Mouse (Mus musculus) layer of hippocampus, adult 2 months (tissue): ENCODE results near the gene Slc39a9. TPM values are rescaled to one million over a fixed set of nuclear protein-coding genes. Genes with fewer than 3 reads are reported as not detected.

ENCODE experiments used
- DNase-seq, 2 experiments: peaks; one replicate each; pipeline ENCODE4 v3.0.0; 2022; ENCODE audit warnings: low spot score in 2 of 2
- H3K27ac ChIP-seq: fragments of 200-600 bp; 2 replicates; pipeline ENCODE4 v1.8.1; 2022
- H3K4me3 ChIP-seq: fragments of 200-600 bp; 2 replicates; pipeline ENCODE4 v1.8.1; 2022; ENCODE audit warnings: mild to moderate bottlenecking
- CTCF ChIP-seq: fragments of 200-600 bp; conservative IDR thresholded peaks from 2 replicates; pipeline ENCODE4 v1.8.1; 2022; ENCODE audit warnings: antibody characterized with exemption, mild to moderate bottlenecking, moderate library complexity
- total RNA-seq, 2 experiments: library from RNA; stranded (reverse); gene quantifications; 2 replicates each; pipeline ENCODE4 v1.2.3; 2021

Slc39a9 gene
- total RNA-seq, 2 experiments from 2014 or later, result 37.8 to 37.9 TPM

DNA sequence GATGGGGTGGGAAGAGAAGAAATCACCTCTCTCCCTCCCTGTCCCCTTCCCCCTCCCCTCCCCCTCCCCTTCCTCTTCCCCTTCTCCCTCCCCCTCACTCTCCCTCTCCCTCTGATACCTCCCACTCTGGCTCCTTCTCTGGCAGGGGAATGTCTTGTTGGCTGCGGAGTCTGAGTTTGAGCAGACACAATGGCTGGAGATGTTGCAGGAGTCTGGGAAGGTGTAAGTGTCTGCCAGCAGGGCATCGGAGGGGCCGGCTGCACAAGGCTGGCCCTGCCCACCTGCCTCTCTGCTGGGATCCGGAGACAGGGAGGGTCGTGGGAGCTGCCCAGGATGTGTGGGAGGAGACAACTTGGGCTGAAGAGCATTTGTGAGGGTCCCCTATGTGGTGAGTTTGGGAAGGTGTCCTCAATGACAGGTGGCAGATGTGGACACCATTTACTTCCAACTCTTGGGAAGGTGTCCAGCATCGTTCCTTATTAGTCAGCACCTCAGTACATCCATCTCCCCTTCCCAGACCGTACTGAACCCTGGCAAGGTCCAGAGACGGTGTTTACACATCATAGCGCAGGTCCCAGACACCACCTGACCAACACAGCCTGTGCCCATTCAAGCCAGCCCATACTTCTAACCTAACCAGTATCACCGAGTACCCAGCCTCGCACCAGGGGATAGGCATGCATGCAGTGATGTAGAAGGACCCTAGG, 62.7 kb downstream of the Slc39a9 start:
- H3K27ac ChIP-seq, result peak overlapping the region; percentile 83
- no peak for TF ChIP-seq CTCF
- no peak overlapping the region for H3K4me3 ChIP-seq
- DNase-seq, result no peak

DNA sequence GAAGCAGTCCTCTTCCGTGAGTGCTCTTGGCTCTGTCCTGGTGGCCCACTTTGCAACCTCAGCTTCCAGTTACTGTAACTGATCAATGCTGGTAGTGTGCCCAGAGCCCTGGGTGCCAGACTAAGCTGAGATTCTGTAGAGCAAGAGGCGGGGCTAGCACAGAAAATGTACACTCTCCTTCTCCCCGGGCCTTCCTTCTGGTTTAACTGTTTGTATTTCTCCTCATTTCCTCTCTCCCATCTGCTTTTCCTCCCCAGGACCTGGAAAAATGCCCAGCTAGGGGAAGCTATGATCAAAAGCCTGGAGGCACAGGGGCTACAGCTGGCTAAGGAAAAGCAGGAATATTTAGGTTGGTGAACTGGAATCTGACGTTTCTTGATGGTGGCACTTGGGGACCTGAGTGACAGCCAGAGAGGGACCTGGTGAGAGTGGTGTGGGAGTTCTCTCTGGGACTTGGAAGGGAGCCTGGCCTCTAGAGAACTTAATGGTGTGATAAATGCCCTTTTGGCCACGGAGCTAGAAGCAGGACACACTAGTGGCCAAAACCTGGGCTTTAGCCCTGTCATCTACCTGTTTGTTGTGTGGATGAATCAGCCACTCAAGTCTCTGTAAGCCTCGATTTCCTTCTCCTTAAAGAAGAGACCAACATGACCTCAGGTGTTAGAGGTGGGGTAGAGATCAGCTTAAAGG, 63.4 kb downstream of the Slc39a9 start:
- DNase-seq, result peak; percentile 24 to 26
- TF ChIP-seq CTCF, result no peak
- peak overlapping the region; percentile 83 for H3K27ac ChIP-seq
- H3K4me3 ChIP-seq, result no peak overlapping the region

DNA sequence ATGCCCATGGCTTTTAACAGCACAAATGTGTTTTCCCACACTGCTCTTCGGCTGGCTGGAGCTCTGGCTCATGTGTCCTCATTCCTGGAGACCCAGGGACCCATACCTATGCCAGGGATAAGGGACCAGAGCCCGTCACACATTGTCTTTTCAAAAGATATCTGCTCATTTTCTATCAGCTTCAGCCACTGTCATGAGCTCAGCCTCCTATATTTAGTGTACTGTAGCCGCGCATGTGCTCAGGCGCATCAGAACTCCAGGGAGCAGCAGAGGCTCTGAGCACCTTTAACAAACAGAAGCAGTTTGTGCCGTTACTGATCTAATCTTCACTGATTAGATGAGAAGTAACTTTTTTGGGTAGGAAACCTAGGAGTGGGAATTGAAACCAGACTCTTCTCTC, 72.2 kb downstream of the Slc39a9 start:
- Histone ChIP-seq H3K27ac (no peak overlapping the region), H3K4me3 (no peak overlapping the region)
- no peak for DNase-seq
- TF ChIP-seq CTCF, result no peak

DNA sequence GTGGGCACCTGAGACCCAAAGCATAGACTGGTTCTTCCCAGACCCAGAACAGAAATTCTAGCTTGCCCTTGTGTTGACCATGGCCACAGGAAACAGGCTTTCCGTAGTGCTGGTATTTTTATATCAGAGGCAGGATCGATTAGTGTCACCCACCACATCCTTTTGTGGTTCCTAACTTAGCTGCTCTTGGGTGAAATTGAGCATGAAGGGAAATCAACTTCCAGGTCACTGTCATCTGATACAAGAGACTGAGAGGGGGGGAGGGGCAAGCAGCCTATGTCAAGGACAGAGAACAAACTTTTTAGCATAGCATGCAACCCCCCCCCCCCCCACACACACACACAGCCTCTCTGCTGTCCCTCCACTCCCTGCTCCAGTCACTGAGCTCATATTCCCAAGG, 75.5 kb downstream of the Slc39a9 start:
- Histone ChIP-seq H3K4me3 (no peak overlapping the region), H3K27ac (no peak overlapping the region)
- no peak for TF ChIP-seq CTCF
- DNase-seq, result no peak

DNA sequence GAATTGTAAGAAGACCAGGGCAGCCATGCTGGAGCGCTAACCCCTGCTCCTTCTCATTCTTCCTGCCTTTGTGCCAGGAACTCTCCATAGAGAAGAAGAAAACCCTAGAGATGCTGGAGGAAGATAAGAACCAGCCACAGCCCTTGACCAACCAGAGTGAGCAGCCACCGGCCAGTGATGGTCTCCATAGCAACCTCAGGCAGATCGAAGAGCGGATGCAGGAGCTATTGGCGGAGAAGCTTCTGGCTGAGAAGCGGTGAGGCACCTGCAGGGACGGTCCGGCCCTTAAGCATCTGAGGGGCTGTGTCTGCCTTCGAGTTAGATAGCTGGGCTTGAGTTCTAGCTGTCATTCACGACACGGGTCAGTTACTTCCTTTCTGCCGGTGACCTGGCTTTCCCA, 76.8 kb downstream of the Slc39a9 start:
- no peak for TF ChIP-seq CTCF
- DNase-seq, result no peak
- Histone ChIP-seq H3K4me3 (no peak overlapping the region), H3K27ac (no peak overlapping the region)

- H3K27ac ChIP-seq, result no peak overlapping the region
- no peak overlapping the region for H3K4me3 ChIP-seq
- no peak for DNase-seq
- no peak for TF ChIP-seq CTCF
Measured at GRCm38 (mm10) chr12:80721458-80721857, 77.8 kb downstream of the Slc39a9 start.

GRCm38 (mm10) chr12:80724853-80725559, 81.3 kb downstream of the Slc39a9 start:
- DNase-seq, result peak; percentile 80 to 94
- TF ChIP-seq CTCF, result peak; percentile 96
- Histone ChIP-seq H3K27ac (no peak overlapping the region), H3K4me3 (no peak overlapping the region)

GRCm38 (mm10) chr12:80728207-80728606, 84.5 kb downstream of the Slc39a9 start:
- peak; percentile 13; the same call in 1 of the 2 replicates for TF ChIP-seq CTCF
- no peak for DNase-seq
- H3K4me3 ChIP-seq, result no peak overlapping the region
- no peak overlapping the region for H3K27ac ChIP-seq

DNA sequence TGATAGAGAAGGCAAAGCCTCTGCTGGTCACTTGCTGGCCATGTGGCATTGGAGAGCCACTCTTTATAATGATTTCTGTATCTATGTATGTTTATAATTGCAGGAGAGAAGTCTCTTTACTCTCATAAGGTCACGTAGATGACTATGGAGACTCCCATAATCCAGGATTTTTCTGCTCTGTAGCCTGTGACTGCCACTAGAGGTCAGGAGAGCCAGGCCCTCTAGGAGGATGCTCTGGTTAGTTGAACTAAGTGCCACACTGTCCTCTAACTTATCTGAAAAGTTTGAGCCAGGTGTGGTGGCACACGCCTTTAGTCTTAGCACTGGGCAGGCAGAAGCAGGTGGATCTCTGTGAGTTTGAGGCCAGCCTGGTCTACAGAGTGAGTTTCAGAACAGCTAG, 85.1 kb downstream of the Slc39a9 start:
- peak; percentile 71 for TF ChIP-seq CTCF
- no peak overlapping the region for H3K4me3 ChIP-seq
- peak in 1 of 2 experiments; percentile 22 for DNase-seq
- H3K27ac ChIP-seq, result no peak overlapping the region

DNA sequence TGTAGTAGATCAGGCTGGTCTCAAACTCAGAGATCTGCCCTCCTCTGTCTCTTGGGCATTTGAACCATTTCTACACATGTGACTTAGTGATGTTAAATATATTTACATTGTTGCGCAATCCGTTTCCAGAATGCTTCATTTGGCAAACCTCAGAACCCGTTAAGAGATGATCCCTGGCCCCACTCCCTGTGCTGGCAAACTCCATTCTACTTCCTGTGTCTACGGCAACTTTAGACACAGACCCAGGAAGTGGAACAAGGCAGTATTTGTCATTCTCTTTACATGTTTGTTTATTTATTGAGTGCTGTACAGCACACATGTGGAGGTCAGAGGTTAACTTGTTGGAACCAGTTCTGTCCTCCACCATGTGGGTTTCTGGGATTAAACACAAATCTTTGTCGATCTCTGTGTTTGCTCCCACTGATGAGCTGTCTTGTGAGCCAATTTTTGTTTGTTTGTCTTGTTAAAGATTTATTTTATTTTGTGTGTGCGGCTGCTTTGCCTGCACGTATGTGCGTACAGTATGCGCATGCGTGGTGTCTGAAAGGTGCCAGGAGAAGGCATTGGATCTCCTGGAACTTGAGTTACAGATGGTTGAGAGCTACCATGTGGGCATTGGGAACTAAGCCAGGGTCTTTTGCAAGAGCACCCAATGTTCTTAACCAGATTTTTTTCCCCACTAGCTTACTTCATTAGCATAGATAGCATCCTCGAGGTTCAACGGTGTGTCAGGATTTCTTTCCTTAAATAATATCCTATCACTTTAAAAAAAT, 86.3 kb downstream of the Slc39a9 start:
- Histone ChIP-seq H3K27ac (peak overlapping the region; percentile 75), H3K4me3 (peak overlapping the region; percentile 2; the same call in 1 of the 2 replicates)
- peak; percentile 70 to 72 for DNase-seq
- TF ChIP-seq CTCF, result no peak

- Histone ChIP-seq H3K4me3 (peak overlapping the region; percentile 2; the same call in 1 of the 2 replicates), H3K27ac (peak overlapping the region; percentile 75)
- TF ChIP-seq CTCF, result peak; percentile 83
- peak; percentile 71 to 73 for DNase-seq
Measured at GRCm38 (mm10) chr12:80730567-80730966, 86.9 kb downstream of the Slc39a9 start.

Other genes with a start within 250 kb of the Slc39a9 start
- 10 to 100 TPM; 74.7 to 75.4 TPM for gene Dcaf5, start 207.3 kb upstream of the Slc39a9 start, total RNA-seq
- gene Exd2, start 180.8 kb upstream of the Slc39a9 start, total RNA-seq, result 100 to 1,000 TPM; 105 to 122 TPM
- 100 to 1,000 TPM; 166 to 181 TPM for gene Galnt16, start 125.6 kb upstream of the Slc39a9 start, total RNA-seq
- gene Erh, start 458 bp downstream of the Slc39a9 start, total RNA-seq, result 10 to 100 TPM; 34.4 to 44.6 TPM
- 1 to 10 TPM; 5.6 to 6.5 TPM for gene Plekhd1, start 48.7 kb downstream of the Slc39a9 start, total RNA-seq
- gene Ccdc177, start 116.8 kb downstream of the Slc39a9 start, total RNA-seq, result 10 to 100 TPM; 18.4 to 18.6 TPM
- gene Susd6, start 146.6 kb downstream of the Slc39a9 start, total RNA-seq, result 10 to 100 TPM; 71.6 to 72.1 TPM